10 mouse cellular contexts compared by ENCODE assay signal in genomic region chr15:97054131-97054530, GRCm38 (mm10). TPM values are rescaled to one million over a fixed set of nuclear protein-coding genes. Genes with fewer than 3 reads are reported as not detected.
DNase-seq lines count a peak whose midpoint lies in the region; ATAC-seq and TF ChIP-seq lines count a peak whose summit lies in the region.
"Had no signal": no experiment of that assay in that cellular context is flagged by ENCODE, and none has a peak within 500 bp of the region (broad histone marks: within the 10 kb centered on the region; RNA-seq: fewer than 3 reads in every experiment).

No protein-coding gene starts in this region.

- no peaks in the 10 kb centered on the region for H3K36me3 ChIP-seq in liver, adult 2 months (ENCODE audit: control insufficient read depth, insufficient read depth, low read length)
- H3K36me3 ChIP-seq in forebrain, embryonic 14.5 days (ENCODE audit: control insufficient read depth, insufficient read depth, low read length): no peaks in the 10 kb centered on the region
- no peaks in the 10 kb centered on the region for H3K36me3 ChIP-seq in limb, embryonic 13.5 days
- no peaks in the 10 kb centered on the region for H3K36me3 ChIP-seq in stomach, embryonic 14.5 days (ENCODE audit: control insufficient read depth, insufficient read depth, low read length)

- no peak for DNase-seq in liver, adult 2 months (ENCODE audit: extremely low read depth, low read depth, low spot score)
- no peak for DNase-seq in liver
- DNase-seq in forebrain, embryonic 14.5 days (ENCODE audit: low spot score): no peak
- DNase-seq in urinary bladder, postnatal 36 days (ENCODE audit: low spot score in 2 of 2): no peak
- no peak for DNase-seq in thymus, postnatal 25 days
- DNase-seq in kidney, postnatal 14 days: no peak
- DNase-seq: kidney, postnatal 4 days had no signal

- H3K4me1 ChIP-seq in liver, adult 2 months (ENCODE audit: control insufficient read depth, insufficient read depth, low read length): peaks cover 3% of the 10 kb centered on the region; the same call in 1 of the 2 replicates
- H3K4me1 ChIP-seq in forebrain, embryonic 14.5 days (ENCODE audit: control insufficient read depth, insufficient read depth, low read length): no peaks in the 10 kb centered on the region
- H3K4me1 ChIP-seq in limb, embryonic 13.5 days: peaks cover 16% of the 10 kb centered on the region
- H3K4me1 ChIP-seq in stomach, embryonic 14.5 days (ENCODE audit: control insufficient read depth, insufficient read depth, low read length): peaks cover 7% of the 10 kb centered on the region

- no peak for TF ChIP-seq POLR2A in liver, adult 2 months (IDR thresholded peaks at IDR 0.05; ENCODE audit: extremely low read depth, insufficient read depth, low read length)

- H3K9me3 ChIP-seq in forebrain, embryonic 14.5 days (replicated peaks; ENCODE audit: control insufficient read depth, low read length): peaks cover 5% of the 10 kb centered on the region; the same call in 1 of the 2 replicates
- H3K9me3 ChIP-seq in limb, embryonic 13.5 days: peaks cover 24% of the 10 kb centered on the region
- peaks cover 12% of the 10 kb centered on the region; the same call in 1 of the 2 replicates for H3K9me3 ChIP-seq in stomach, embryonic 14.5 days (ENCODE audit: control insufficient read depth, low read depth, low read length)

- ATAC-seq in forebrain, embryonic 14.5 days: no peak
- no peak for ATAC-seq in limb, embryonic 13.5 days (ENCODE audit: low FRiP score, low read depth)
- ATAC-seq in stomach, embryonic 14.5 days (ENCODE audit: insufficient number of reproducible peaks, insufficient read depth, low FRiP score, low read depth): no peak

- H3K4me2 ChIP-seq in forebrain, embryonic 14.5 days (ENCODE audit: low read length): peak overlapping the region; percentile 39
- H3K4me2 ChIP-seq in limb, embryonic 13.5 days (replicated peaks): peak overlapping the region; percentile 74
- H3K4me2 ChIP-seq in stomach, embryonic 14.5 days (replicated peaks; ENCODE audit: low read depth, low read length): peak overlapping the region; percentile 57

- H3K27ac ChIP-seq in liver, adult 2 months (replicated peaks; ENCODE audit: insufficient read depth, low read depth, low read length): no peak overlapping the region
- no peak overlapping the region for H3K27ac ChIP-seq in forebrain, embryonic 14.5 days (ENCODE audit: low read depth, low read length)
- no peak overlapping the region for H3K27ac ChIP-seq in limb, embryonic 13.5 days
- H3K27ac ChIP-seq in stomach, embryonic 14.5 days (ENCODE audit: low read length): peak overlapping the region; percentile 68; the same call in 1 of the 2 replicates

- H3K4me3 ChIP-seq in liver, adult 2 months (ENCODE audit: insufficient read depth, low read depth, low read length): peak overlapping the region; percentile 55; the same call in 1 of the 2 replicates
- peak overlapping the region; percentile 21; the same call in 1 of the 2 replicates for H3K4me3 ChIP-seq in forebrain, embryonic 14.5 days (ENCODE audit: low read depth, low read length)
- peak overlapping the region; percentile 53 for H3K4me3 ChIP-seq in limb, embryonic 13.5 days
- H3K4me3 ChIP-seq in stomach, embryonic 14.5 days (ENCODE audit: low read depth, low read length): peak overlapping the region; percentile 47

- H3K79me2 ChIP-seq in liver, adult 2 months (ENCODE audit: control insufficient read depth, insufficient read depth, low read length): peaks cover under 1% of the 10 kb centered on the region; the same call in 1 of the 2 replicates

- WGBS in liver, adult 2 months: 53% methylated on average over 15 of the region's 15 CpGs
- WGBS in forebrain, embryonic 14.5 days: 40% methylated on average over 15 of the region's 15 CpGs
- 48% methylated on average over 15 of the region's 15 CpGs for WGBS in limb, embryonic 13.5 days
- 53% methylated on average over 15 of the region's 15 CpGs for WGBS in stomach, embryonic 14.5 days

- peak overlapping the region; percentile 28 for H3K9ac ChIP-seq in liver, adult 2 months (ENCODE audit: low read depth, low read length)
- 0 out of 2 replicates have a peak overlapping the region, but pooled peaks have one; percentile 17 for H3K9ac ChIP-seq in forebrain, embryonic 14.5 days (ENCODE audit: low read length)
- H3K9ac ChIP-seq in limb, embryonic 13.5 days: peak overlapping the region; percentile 76
- peak overlapping the region; percentile 52 for H3K9ac ChIP-seq in stomach, embryonic 14.5 days (replicated peaks; ENCODE audit: low read depth, low read length)

- no peaks in the 10 kb centered on the region for H3K27me3 ChIP-seq in liver, adult 2 months (ENCODE audit: control insufficient read depth, insufficient read depth, low read length)
- H3K27me3 ChIP-seq in forebrain, embryonic 14.5 days (replicated peaks; ENCODE audit: control insufficient read depth, insufficient read depth, low read length): no peaks in the 10 kb centered on the region
- H3K27me3 ChIP-seq in limb, embryonic 13.5 days: no peaks in the 10 kb centered on the region
- no peaks in the 10 kb centered on the region for H3K27me3 ChIP-seq in stomach, embryonic 14.5 days (ENCODE audit: control insufficient read depth, insufficient read depth, low read length)

- TF ChIP-seq CTCF in liver, adult 2 months (IDR thresholded peaks at IDR 0.05; ENCODE audit: low read depth, low read length): no peak

RNA-seq across cellular contexts. Expression of gene Slc38a4, which starts 1.6 kb away (rescaled TPM):
- total RNA-seq in liver, adult 2 months (2014; rRNA removed): 1,197 and 1,621 TPM in 2 replicates
- 659 and 663 TPM in 2 replicates for polyA plus RNA-seq in liver, adult 2 months (2012; rRNA removed)
- 4.6 and 5.7 TPM in 2 replicates for polyA plus RNA-seq in forebrain, embryonic 14.5 days (2014; fragmentation: Nextera tagmentation; extraction: Ambion mirVana)
- 76.7 and 85.9 TPM in 2 replicates for polyA plus RNA-seq in limb, embryonic 13.5 days (2015; fragmentation: Nextera tagmentation; extraction: Ambion mirVana)
- polyA plus RNA-seq in stomach, embryonic 14.5 days (2014; fragmentation: Nextera tagmentation; extraction: Ambion mirVana): 59.1 and 72.9 TPM in 2 replicates
- total RNA-seq: common myeloid progenitor, adult 5-6 weeks had no signal

Comparison
In these comparisons a context has a peak if more than half of its experiments do, and no peak if none do; other contexts are left out.
1. H3K9ac ChIP-seq: peak in every context shown above with its lines; median percentile 76 in limb, embryonic 13.5 days; 52 in stomach, embryonic 14.5 days; 28 in liver, adult 2 months; 17 in forebrain, embryonic 14.5 days.